Mouse (Mus musculus) hindbrain, embryonic 13.5 days (tissue): ENCODE data around the gene Pdzrn3. TPM values are rescaled to one million over a fixed set of nuclear protein-coding genes. Genes with fewer than 3 reads are reported as not detected.

Source experiments
- ATAC-seq: fragments of 200-750 bp; cut with Nextera tagmentation; 2 replicates; pipeline ENCODE4 v1.8.0; 2017; ENCODE audit warnings: moderate TSS enrichment; ENCODE audit not compliant: low FRiP score
- H3K27ac ChIP-seq: fragments of 300-500 bp; sonication (generic); 2 replicates; pipeline ENCODE4 v1.5.1; 2015; ENCODE audit warnings: inconsistent platforms, mild to moderate bottlenecking, moderate library complexity
- H3K27me3 ChIP-seq: fragments of 300-500 bp; sonication (generic); 2 replicates; pipeline ENCODE4 v1.6.1; 2015; ENCODE audit warnings: mild to moderate bottlenecking, inconsistent platforms
- H3K36me3 ChIP-seq: fragments of 300-500 bp; sonication (generic); 2 replicates; pipeline ENCODE4 v1.6.1; 2015; ENCODE audit warnings: mild to moderate bottlenecking, inconsistent platforms
- H3K4me1 ChIP-seq: fragments of 300-500 bp; sonication (generic); replicated peaks from 2 replicates; pipeline ENCODE4 v1.6.1; 2015; ENCODE audit warnings: inconsistent platforms
- H3K4me2 ChIP-seq: fragments of 300-500 bp; sonication (generic); 2 replicates; pipeline ENCODE4 v1.6.1; 2015; ENCODE audit warnings: inconsistent platforms, mild to moderate bottlenecking, moderate library complexity
- H3K4me3 ChIP-seq: fragments of 300-500 bp; sonication (generic); 2 replicates; pipeline ENCODE4 v1.5.1; 2015; ENCODE audit warnings: mild to moderate bottlenecking, inconsistent platforms
- H3K9ac ChIP-seq: fragments of 300-500 bp; sonication (generic); 2 replicates; pipeline ENCODE4 v1.6.1; 2015; ENCODE audit warnings: mild to moderate bottlenecking, inconsistent platforms
- H3K9me3 ChIP-seq: fragments of 300-500 bp; sonication (generic); 2 replicates; pipeline ENCODE4 v1.6.1; 2016; ENCODE audit warnings: inconsistent platforms
- WGBS: fragments of 180-500 bp; shearing (Covaris S2); methylation state at CpG from one replicate; pipeline ENCODE4 v1.1.7; 2015; 5-methylcytosine and 5-hydroxymethylcytosine counted together
- polyA plus RNA-seq: library from polyadenylated mRNA; unstranded; fragments of >200 nt; fragmentation: Nextera tagmentation; extraction: Ambion mirVana; gene quantifications from 2 replicates; pipeline ENCODE4 v1.2.1, GENCODE M21; 2015

Gene Pdzrn3
- polyA plus RNA-seq, 1 experiment from 2014 or later: 28.8 TPM

DNA sequence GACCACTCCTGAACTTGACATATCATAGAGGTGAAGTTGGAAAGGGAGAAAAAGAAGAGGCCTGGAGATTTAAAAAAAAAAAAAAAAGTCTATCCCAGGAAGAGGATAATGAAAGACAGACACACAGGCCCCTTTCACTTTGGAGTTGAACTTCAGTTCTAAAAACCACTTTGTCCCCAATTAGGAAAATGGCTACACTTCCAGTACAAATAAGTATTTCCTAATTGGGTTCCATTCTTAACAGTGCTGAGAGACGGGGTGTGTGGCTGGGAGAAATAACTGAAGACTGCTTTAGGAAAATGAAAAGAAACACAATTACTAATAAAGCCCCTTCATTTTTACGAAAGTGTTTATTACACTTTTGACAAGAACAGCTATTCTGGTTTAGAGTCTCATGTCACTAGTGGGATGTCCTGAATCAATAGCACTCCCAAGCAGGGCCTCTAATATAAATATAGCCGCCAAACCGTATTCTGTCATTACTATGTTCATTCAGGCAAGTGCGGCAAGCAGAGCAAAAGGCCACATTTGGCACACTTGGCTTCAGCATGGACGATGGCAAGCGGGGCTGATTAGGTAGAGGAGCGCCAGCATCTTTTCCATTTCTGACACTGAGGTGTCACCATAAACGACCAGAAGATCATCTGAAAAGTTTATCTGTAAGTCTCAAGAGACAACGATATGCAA, 39.7 kb downstream of the Pdzrn3 start:
- ATAC-seq: no peak
- peaks cover 3% of the 10 kb centered on the region; the same call in 1 of the 2 replicates for H3K4me1 ChIP-seq
- no peaks in the 10 kb centered on the region for H3K36me3 ChIP-seq
- H3K4me3 ChIP-seq: no peak overlapping the region
- H3K9me3 ChIP-seq: no peaks in the 10 kb centered on the region
- H3K27ac ChIP-seq: no peak overlapping the region
- 85% methylated on average over 10 of the region's 10 CpGs for WGBS
- H3K27me3 ChIP-seq: no peaks in the 10 kb centered on the region
- H3K9ac ChIP-seq: no peak overlapping the region
- H3K4me2 ChIP-seq: no peak overlapping the region

DNA sequence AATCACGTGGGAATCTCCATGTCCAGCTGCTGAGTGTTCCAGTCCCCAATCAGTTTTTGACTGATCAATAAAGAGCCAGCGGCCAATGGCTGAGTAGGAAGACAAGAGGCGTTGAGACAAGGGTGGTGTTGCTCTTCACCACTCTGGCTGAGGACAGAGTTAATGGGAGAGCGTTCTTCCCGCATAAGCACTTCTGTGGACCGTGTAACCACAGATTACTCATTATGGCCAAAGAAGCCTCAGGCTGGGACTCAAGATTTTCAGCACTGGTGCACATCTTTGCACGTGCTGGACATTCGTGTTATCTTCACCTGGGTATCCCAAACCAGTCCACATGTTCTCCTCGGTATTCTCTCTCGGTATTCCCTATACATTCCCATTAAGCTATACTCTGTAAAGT, 41.0 kb downstream of the Pdzrn3 start:
- 91% methylated on average over 10 of the region's 10 CpGs for WGBS
- no peak overlapping the region for H3K4me2 ChIP-seq

DNA sequence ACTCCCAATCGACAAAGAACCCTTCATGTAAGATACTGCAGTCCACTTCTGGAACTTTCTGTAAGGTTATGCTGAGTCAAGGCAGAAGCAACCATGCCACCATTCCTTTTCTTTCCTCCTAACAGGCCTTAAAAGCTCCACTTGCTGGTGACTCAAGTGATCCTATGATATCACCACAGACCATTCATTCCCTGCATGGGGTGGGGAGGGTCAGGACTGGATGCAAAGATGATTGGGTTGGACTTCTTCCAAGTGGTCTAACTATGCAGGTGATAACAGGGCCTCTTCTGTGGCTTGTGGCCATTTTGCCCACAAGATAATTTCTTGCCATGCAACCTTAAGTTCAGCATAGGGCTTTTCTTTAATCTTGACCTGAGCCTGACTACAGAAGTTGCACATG, 42.0 kb downstream of the Pdzrn3 start:
- Histone ChIP-seq H3K4me2 (no peak overlapping the region), H3K27me3 (no peaks in the 10 kb centered on the region), H3K9me3 (no peaks in the 10 kb centered on the region), H3K36me3 (no peaks in the 10 kb centered on the region), H3K27ac (no peak overlapping the region), H3K4me1 (peaks cover 8% of the 10 kb centered on the region), H3K9ac (no peak overlapping the region), H3K4me3 (no peak overlapping the region)
- ATAC-seq: no peak
- 90% methylated on average over 1 of the region's 1 CpGs for WGBS

More for the DNA sequence above, 41.0 kb downstream of the Pdzrn3 start:
- Histone ChIP-seq H3K4me3 (no peak overlapping the region), H3K4me1 (peaks cover 7% of the 10 kb centered on the region), H3K27ac (no peak overlapping the region), H3K36me3 (no peaks in the 10 kb centered on the region), H3K9me3 (no peaks in the 10 kb centered on the region), H3K27me3 (no peaks in the 10 kb centered on the region), H3K9ac (no peak overlapping the region)
- no peak for ATAC-seq

DNA sequence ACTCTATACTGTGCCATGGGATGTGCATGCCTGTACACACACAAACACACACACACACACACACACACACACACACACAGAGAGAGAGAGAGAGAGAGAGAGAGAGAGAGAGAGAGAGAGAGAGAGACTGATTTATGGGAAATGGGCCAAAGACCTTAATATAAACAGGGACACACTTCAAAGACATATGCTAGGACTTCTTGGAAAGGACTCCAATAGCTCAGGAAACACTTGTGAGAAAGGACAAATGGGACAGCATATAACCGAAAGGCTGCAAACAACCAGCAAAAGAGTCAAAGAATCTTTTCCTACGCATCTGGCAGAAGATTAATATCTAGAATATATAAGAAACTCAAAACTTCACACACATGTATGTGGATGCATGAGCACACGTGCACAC, 43.2 kb downstream of the Pdzrn3 start:
- 92% methylated on average over 3 of the region's 3 CpGs for WGBS
- no peak for ATAC-seq
- Histone ChIP-seq H3K36me3 (no peaks in the 10 kb centered on the region), H3K27me3 (no peaks in the 10 kb centered on the region), H3K9ac (no peak overlapping the region), H3K9me3 (no peaks in the 10 kb centered on the region), H3K27ac (no peak overlapping the region), H3K4me1 (peaks cover 14% of the 10 kb centered on the region), H3K4me2 (no peak overlapping the region), H3K4me3 (no peak overlapping the region)

DNA sequence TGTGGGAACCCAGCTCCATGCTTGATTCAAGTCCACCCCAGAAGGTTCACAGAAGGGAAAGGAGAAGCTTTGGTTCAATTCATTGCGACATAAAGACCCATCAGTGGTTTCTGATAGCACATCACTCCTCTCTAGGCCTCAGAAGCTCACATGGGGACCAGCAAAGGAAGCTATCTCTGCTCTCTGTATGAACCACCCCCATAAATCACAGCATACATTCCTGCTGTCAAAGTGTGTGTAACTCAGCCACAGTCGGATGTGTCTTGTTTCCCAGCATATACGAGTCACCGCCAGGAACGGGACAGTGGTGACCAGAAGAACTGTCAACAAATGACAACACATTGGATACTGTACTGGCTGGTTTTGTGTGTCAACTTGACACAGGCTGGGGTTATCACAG, 47.3 kb downstream of the Pdzrn3 start:
- Histone ChIP-seq H3K27me3 (no peaks in the 10 kb centered on the region), H3K4me2 (no peak overlapping the region), H3K36me3 (no peaks in the 10 kb centered on the region), H3K27ac (no peak overlapping the region), H3K4me1 (peaks cover 18% of the 10 kb centered on the region), H3K9ac (no peak overlapping the region), H3K9me3 (no peaks in the 10 kb centered on the region), H3K4me3 (no peak overlapping the region)
- no peak for ATAC-seq
- 70% methylated on average over 5 of the region's 5 CpGs for WGBS

DNA sequence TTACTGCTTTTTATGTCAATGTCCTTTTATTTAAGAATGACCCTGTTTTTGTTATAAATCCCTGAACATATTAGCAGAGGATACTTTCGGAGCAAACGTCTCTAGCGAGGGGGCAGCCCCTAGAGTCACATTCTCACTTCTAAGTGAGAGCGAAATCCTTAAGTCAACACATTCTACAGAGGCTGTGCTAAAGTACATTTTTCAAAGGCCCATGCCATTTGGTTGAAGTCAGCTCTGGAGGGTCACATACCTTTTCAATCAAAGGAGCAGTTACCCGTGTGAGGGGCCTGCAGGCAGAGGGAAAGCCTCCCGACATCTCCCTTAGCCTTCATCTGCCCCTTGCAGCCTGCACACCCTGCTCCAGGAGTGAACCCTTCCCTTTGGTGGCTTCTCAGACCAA, 48.2 kb downstream of the Pdzrn3 start:
- Histone ChIP-seq H3K36me3 (no peaks in the 10 kb centered on the region), H3K9ac (no peak overlapping the region), H3K27me3 (no peaks in the 10 kb centered on the region), H3K9me3 (no peaks in the 10 kb centered on the region), H3K27ac (no peak overlapping the region), H3K4me3 (no peak overlapping the region), H3K4me2 (no peak overlapping the region), H3K4me1 (peaks cover 18% of the 10 kb centered on the region)
- ATAC-seq: no peak
- 40% methylated on average over 6 of the region's 6 CpGs for WGBS

DNA sequence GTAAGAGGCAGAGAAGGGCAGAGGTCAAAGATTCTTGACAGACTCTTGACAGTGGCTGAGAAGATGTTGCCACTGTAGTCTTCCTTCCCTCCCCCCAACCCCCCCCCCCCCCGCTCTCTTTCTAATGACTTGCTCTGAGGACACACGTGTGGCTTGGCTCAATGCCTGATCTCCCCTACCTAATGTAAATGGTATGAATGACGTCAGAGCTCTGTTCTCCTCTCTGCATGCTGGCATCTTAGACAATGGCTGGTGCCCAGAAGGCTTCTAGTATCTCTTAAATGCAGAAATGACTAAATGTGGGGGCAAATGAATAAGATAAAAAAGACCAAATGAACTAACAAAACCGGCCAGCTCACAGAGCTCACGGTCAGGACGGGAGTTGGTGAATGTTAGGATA, 49.2 kb downstream of the Pdzrn3 start:
- peaks cover 16% of the 10 kb centered on the region for H3K4me1 ChIP-seq
- no peak overlapping the region for H3K4me2 ChIP-seq
- no peak for ATAC-seq
- no peak overlapping the region for H3K27ac ChIP-seq
- H3K36me3 ChIP-seq: no peaks in the 10 kb centered on the region
- WGBS: 64% methylated on average over 5 of the region's 6 CpGs
- H3K9me3 ChIP-seq: no peaks in the 10 kb centered on the region
- no peak overlapping the region for H3K4me3 ChIP-seq
- H3K9ac ChIP-seq: no peak overlapping the region
- H3K27me3 ChIP-seq: no peaks in the 10 kb centered on the region

DNA sequence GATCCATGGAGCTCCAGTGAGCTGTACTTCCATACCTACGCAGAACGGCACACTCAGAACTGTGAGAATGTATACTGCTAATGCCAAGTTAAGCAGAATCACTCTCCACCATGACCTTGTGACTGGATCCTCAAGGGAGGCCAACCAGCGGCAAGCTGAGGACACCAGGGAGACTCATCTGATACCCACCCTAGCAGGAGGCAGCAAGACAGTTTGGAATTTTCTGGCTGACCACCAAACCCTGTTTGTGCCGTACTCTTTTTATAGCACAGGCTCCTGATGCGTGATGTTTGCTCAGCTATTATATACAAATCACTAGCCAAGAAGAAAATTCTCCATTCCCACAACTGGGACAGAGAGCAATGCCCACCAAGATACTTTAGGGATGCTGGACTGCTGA, 50.0 kb downstream of the Pdzrn3 start:
- H3K9ac ChIP-seq: no peak overlapping the region
- no peak overlapping the region for H3K27ac ChIP-seq
- H3K4me2 ChIP-seq: no peak overlapping the region
- 93% methylated on average over 5 of the region's 5 CpGs for WGBS
- no peak overlapping the region for H3K4me3 ChIP-seq
- peaks cover 16% of the 10 kb centered on the region; the same call in 1 of the 2 replicates for H3K4me1 ChIP-seq
- no peak for ATAC-seq
- no peaks in the 10 kb centered on the region for H3K27me3 ChIP-seq
- H3K9me3 ChIP-seq: no peaks in the 10 kb centered on the region
- no peaks in the 10 kb centered on the region for H3K36me3 ChIP-seq

DNA sequence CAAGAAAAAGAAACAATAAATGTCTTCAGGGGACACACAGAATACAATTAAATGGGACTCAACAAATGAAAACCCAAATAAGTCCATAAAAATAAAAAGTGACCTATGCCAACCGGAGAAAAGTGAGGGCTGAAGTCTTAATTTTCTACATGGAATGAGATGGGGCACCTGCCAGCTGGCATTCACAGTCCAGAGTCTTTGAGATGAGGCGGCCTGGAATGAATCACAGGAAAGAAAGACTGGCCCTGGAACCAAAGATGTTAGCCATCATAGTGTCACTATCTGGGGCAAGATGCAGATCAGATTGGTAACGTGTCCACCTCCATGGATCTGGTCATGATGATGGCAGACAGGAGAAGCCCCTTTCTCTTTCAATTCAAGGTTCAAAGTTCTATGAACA, 50.5 kb downstream of the Pdzrn3 start:
- Histone ChIP-seq H3K4me1 (peaks cover 16% of the 10 kb centered on the region; the same call in 1 of the 2 replicates), H3K9me3 (no peaks in the 10 kb centered on the region), H3K27me3 (no peaks in the 10 kb centered on the region), H3K36me3 (no peaks in the 10 kb centered on the region), H3K4me3 (no peak overlapping the region), H3K4me2 (no peak overlapping the region), H3K27ac (no peak overlapping the region), H3K9ac (no peak overlapping the region)
- 93% methylated on average over 3 of the region's 3 CpGs for WGBS
- ATAC-seq: no peak

DNA sequence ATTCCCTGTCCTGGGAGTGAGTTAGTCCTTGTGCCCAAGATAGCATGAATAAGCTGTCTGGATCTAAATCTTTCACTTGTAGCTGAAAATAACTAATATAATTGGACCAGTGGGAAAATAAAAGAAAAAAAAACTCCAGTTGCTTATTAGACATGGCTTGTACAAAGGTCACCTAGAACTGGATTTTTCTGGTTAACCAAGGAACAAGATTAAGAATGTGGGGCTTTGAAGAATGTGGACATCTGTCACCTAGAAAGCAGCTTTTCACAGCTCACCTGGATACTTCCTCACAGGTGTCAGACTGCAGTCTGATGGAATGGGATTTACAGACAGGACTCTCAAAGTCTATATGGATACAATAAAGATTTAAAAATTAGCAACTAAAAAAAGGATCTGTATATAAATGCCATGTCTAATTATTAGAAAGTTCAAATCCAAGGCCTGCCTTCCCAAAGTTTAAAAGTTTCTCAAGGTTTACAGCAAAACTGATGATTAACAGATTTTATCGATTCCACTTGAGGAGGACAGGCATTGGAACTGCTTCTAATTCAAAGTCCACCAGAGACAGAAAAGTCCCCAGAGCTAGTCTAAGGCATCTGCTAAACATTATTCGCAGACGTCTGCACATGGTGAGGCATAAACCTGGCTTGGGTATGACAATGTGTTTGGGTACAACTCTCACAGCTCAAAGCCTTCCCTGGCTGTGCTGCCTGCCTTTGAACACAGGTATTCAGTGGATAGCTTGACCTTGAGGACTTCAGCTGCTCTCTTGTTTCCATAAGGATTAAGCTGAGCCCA, 51.7 kb downstream of the Pdzrn3 start:
- Histone ChIP-seq H3K36me3 (no peaks in the 10 kb centered on the region), H3K4me3 (no peak overlapping the region), H3K9ac (no peak overlapping the region), H3K27ac (no peak overlapping the region), H3K27me3 (no peaks in the 10 kb centered on the region), H3K9me3 (no peaks in the 10 kb centered on the region), H3K4me1 (peaks cover 10% of the 10 kb centered on the region; the same call in 1 of the 2 replicates), H3K4me2 (no peak overlapping the region)
- no peak for ATAC-seq
- 89% methylated on average over 3 of the region's 3 CpGs for WGBS

DNA sequence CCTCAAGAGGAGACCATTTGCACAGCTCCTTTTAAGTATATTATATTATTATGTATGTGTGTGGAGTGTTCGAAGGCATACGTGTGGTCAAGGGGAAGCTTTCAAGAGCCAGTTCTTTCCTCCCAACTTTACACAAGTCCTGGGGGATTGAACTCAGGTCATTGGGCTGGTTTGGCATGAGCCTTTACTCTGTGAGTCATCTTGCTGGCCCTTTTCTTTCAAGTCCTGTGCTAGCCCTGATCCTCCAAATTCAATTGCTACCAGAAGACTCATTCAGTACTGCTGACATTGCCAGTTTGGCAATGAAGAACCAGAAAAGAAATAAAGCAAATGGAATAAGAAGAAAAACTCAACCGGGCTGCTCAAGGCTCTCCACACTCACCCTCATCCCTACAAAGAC, 55.1 kb downstream of the Pdzrn3 start:
- no peak overlapping the region for H3K4me2 ChIP-seq
- no peaks in the 10 kb centered on the region for H3K36me3 ChIP-seq
- 93% methylated on average over 3 of the region's 3 CpGs for whole genome bisulfite sequencing
- H3K4me1 ChIP-seq: peaks cover 5% of the 10 kb centered on the region
- H3K27ac ChIP-seq: no peak overlapping the region
- H3K4me3 ChIP-seq: no peak overlapping the region
- ATAC-seq: no peak
- no peak overlapping the region for H3K9ac ChIP-seq
- H3K27me3 ChIP-seq: no peaks in the 10 kb centered on the region
- H3K9me3 ChIP-seq: no peaks in the 10 kb centered on the region

DNA sequence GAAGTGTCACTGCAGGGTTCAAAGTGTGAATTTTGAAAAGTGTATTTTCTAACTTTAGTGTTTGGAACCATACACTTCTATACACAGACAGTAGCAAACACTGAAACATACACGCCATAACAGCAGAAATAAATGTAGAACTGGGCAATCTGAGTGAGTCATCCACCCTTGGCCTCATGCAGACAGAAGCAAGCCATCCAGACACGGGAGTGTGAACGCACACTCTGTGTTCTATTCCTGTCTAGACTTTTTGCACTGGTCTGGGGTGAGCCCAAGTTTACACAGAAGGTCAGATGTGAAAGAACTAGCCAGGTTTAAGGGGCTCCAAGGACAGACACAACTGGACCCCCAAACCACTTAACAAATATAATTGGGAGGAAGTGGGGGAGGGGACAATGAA, 57.3 kb downstream of the Pdzrn3 start:
- Histone ChIP-seq H3K36me3 (no peaks in the 10 kb centered on the region), H3K4me2 (no peak overlapping the region), H3K9me3 (no peaks in the 10 kb centered on the region), H3K9ac (no peak overlapping the region), H3K4me3 (no peak overlapping the region), H3K4me1 (peaks cover 7% of the 10 kb centered on the region), H3K27me3 (no peaks in the 10 kb centered on the region), H3K27ac (no peak overlapping the region)
- WGBS: 83% methylated on average over 3 of the region's 3 CpGs
- ATAC-seq: no peak
